Mouse (Mus musculus): ENCODE measurements around the gene Pdzd3. TPM values are rescaled to one million over a fixed set of nuclear protein-coding genes. Genes with fewer than 3 reads are reported as not detected.

The Pdzd3 gene
- total RNA-seq, 2 experiments from 2014 or later, result 2.0 to 2.8 TPM

DNA sequence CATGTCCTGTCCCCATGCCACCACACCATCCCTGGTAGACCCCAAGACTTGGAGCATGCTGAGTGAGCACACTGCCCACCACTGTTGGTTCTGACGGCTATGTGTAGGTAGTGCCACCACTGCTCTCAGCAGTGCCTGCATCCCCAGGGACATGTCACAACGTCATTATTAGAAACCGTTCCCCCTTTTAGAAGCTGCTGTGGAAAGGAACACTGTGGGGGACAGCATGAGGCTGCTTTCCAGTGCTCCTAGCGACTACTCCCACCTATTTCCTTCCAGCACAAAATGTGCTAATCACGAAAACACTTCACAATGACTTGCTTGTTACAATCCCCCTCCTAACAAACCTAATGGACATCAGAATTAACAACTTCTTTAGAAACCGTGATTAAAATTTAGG lies 25.3 kb downstream of the Pdzd3 start:
- peak in 1 of 2 experiments; percentile 19 for DNase-seq
- intact Hi-C loops (cut with DNase I), result no loop called here

DNA sequence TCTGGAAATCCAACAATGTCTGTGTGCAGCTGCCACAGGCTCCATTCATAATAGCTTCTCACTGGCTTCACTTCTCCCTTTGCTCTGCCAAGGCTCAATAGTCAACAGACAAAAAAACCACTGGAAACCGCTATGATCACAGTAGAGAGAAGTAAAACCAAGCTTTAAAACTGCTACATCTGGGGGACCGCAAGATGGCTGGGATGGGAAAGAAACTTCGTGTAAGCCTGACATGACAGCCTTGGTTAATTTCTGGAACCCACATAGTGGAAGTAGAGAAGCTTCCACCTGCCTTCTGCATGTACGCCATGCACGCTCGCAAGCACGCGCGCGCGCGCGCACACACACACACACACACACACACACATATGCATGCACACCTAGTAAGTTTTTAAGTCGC lies 37.7 kb downstream of the Pdzd3 start:
- intact Hi-C loops (cut with DNase I), result no loop called here
- DNase-seq, result no peak

DNA sequence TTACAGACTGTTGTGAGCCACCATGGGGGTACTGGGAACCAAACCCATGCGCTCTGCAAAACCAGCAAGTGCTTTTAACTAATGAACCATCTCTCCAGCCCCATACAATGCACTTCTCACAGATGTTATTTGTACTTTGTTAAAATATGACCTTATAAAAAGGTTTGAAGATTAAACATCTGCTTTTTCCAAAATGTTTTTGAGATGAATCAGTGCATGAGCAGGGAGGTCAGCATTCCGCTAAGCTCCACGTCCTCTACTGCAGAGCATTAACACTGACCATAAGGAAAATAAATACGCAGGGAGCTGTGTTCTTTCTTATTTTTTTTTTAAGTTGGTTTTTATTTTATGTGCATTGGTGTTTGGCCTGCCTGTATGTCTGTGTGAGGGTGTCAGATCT lies 38.9 kb downstream of the Pdzd3 start:
- intact Hi-C loops (cut with DNase I), result no loop called here
- DNase-seq, result no peak

DNA sequence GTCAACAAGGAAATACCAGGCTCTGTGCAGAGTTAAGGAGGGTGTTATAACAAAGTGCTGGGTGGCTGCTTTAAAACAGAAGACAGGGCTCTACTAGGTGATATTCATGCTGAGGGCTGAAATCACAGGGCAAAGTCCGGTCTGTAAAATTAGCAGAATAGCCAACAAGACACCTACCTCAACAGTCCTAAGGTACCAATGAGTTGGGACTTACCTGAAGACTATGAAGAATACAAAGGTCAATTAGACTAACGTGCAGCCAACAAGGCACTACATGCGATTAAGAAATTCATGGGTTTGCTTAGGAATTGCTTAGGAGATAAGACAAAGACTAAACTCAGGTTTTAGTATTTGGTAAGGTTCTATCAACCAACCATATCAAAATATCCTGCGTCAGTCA lies 41.9 kb downstream of the Pdzd3 start:
- intact Hi-C loops (cut with DNase I), result no loop called here
- no peak for DNase-seq

DNA sequence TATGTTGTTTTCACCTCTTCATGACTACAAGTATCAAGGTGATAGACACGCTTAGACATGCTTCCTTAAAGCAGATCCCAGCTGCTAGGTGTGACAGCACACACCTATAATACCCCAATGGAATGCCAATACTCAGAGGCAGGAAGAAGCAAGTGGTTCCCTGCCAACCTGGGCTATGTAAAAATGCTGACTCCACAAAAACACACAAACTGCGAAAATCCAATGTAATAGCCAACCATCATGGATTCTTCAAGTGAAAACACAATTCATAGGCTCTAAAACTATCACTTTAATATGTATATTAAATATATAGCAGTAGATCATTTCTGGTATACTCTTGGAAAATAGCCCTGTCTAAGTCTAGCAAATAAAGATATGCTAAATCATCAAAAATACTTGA lies 43.4 kb downstream of the Pdzd3 start:
- no peak for DNase-seq
- intact Hi-C loops (cut with DNase I), result no loop called here

DNA sequence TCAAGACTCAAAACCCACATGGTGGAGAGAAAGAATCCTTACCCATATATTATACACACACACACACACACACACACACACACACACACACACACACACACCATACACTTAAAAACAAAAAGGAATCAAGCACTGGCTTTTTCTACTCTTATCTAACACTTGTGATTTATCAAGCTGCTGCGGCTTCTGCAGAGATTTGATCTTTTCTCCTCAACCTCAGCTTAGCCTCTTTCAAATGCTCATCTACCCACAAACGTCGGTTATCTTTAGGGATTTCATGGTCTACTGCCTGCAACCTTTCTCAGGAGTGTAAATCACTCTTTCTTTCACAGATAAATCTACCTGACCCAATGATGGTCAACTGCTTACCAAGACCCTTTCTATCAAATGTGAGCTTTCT lies 50.8 kb downstream of the Pdzd3 start:
- intact Hi-C loops (cut with DNase I), result no loop called here
- no peak for DNase-seq

DNA sequence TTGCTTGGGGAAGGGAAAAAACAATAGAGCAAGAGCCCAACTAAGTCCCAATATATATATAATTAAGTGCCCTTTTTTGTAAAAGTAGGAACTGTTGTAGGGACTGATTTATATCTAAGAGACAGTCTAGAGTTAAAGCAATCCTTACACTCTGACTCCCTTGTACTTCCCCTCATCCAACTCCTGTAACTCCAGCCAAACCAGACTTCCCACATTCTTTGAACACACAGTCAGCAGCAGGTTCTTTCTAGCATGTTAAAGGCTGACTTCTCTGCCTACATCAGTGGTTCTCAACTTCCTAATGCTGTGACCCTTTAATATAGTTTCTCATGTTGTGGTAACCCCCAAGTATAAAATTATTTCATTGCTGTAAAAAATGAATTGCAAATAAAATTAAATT lies 51.7 kb downstream of the Pdzd3 start:
- DNase-seq, result no peak
- intact Hi-C loops (cut with DNase I), result no loop called here

DNA sequence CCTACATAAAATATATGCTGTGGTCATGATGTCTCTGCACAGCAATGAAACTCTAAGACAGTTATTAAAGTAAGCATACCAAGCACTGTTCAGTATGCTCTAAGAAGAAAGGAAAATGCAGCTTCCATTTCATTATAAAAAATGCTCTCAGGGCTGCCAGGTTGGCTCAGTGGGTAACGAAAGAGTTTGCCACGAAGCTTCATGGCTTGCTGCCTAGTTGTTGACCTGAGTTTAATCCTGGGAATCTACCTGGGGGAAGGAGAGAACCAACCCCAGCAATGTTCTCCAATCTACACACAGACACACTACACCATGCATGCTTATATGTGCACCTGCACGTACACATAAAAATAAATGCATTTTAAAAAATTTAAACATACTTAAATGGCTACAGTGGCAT lies 52.1 kb downstream of the Pdzd3 start:
- intact Hi-C loops (cut with DNase I), result no loop called here
- DNase-seq, result no peak

Other genes with a start within 250 kb of the Pdzd3 start
- 10 to 100 TPM; 27.1 to 57.0 TPM for gene Thy1, start 208.1 kb downstream of the Pdzd3 start, total RNA-seq (2021)
- 100 to 1,000 TPM; 149 to 157 TPM for gene Usp2, start 184.4 kb downstream of the Pdzd3 start, total RNA-seq (2021)
- not detected for gene Mfrp, start 149.7 kb downstream of the Pdzd3 start, total RNA-seq (2021)
- 10 to 100 TPM; 15.2 to 19.5 TPM for gene C1qtnf5, start 144.2 kb downstream of the Pdzd3 start, total RNA-seq (2021)
- under 1 TPM in 1 of 2 experiments, not detected in 1; 0.12 TPM for gene Gm49380, start 138.0 kb downstream of the Pdzd3 start, total RNA-seq (2021)
- gene Rnf26, start 138.0 kb downstream of the Pdzd3 start, total RNA-seq (2021), result 10 to 100 TPM; 10.1 to 11.3 TPM
- 10 to 100 TPM; 81.2 to 82.3 TPM for gene Mcam, start 117.0 kb downstream of the Pdzd3 start, total RNA-seq (2021)
- 10 to 100 TPM; 26.4 to 31.2 TPM for gene Cbl, start 17.4 kb downstream of the Pdzd3 start, total RNA-seq (2021)
- 1 to 10 TPM in 1 of 2 experiments, not detected in 1; 1.1 TPM for gene Ccdc153, start 10.8 kb downstream of the Pdzd3 start, total RNA-seq (2021)
- 10 to 100 TPM; 17.3 TPM for gene Nlrx1, start 17.1 kb upstream of the Pdzd3 start, total RNA-seq (2021)
- gene Abcg4, start 37.1 kb upstream of the Pdzd3 start, total RNA-seq (2021), result under 1 TPM; 0.72 to 0.73 TPM
- 10 to 100 TPM; 11.0 to 11.4 TPM for gene Hinfp, start 54.2 kb upstream of the Pdzd3 start, total RNA-seq (2021)
- 10 to 100 TPM; 15.8 to 16.6 TPM for gene C2cd2l, start 68.8 kb upstream of the Pdzd3 start, total RNA-seq (2021)
- gene Dpagt1, start 74.5 kb upstream of the Pdzd3 start, total RNA-seq (2021), result 10 to 100 TPM; 18.8 to 21.0 TPM
- 10 to 100 TPM; 21.6 to 35.0 TPM for gene H2afx, start 83.2 kb upstream of the Pdzd3 start, total RNA-seq (2021)
- gene Hmbs, start 92.8 kb upstream of the Pdzd3 start, total RNA-seq (2021), result 10 to 100 TPM; 44.4 to 46.8 TPM
- gene Vps11, start 110.2 kb upstream of the Pdzd3 start, total RNA-seq (2021), result 10 to 100 TPM; 17.8 to 19.5 TPM
- gene Hyou1, start 128.0 kb upstream of the Pdzd3 start, total RNA-seq (2021), result 10 to 100 TPM; 38.9 to 52.1 TPM
- 10 to 100 TPM; 29.6 to 31.0 TPM for gene Slc37a4, start 145.4 kb upstream of the Pdzd3 start, total RNA-seq (2021)
- gene Rps25, start 155.7 kb upstream of the Pdzd3 start, total RNA-seq (2021), result 100 to 1,000 TPM; 728 to 854 TPM
- 10 to 100 TPM; 32.1 to 35.8 TPM for gene Trappc4, start 156.1 kb upstream of the Pdzd3 start, total RNA-seq (2021)
- gene Ccdc84, start 167.1 kb upstream of the Pdzd3 start, total RNA-seq (2021), result 10 to 100 TPM; 11.4 to 11.9 TPM
- gene Foxr1, start 189.7 kb upstream of the Pdzd3 start, total RNA-seq (2021), result not detected
- not detected for gene Upk2, start 203.5 kb upstream of the Pdzd3 start, total RNA-seq (2021)
- gene Bcl9l, start 231.4 kb upstream of the Pdzd3 start, total RNA-seq (2021), result 10 to 100 TPM; 57.9 to 64.9 TPM